Mouse (Mus musculus) hindbrain, embryonic 15.5 days (tissue): ENCODE measurements around the gene Insig2. TPM values are rescaled to one million over a fixed set of nuclear protein-coding genes. Genes with fewer than 3 reads are reported as not detected.

ENCODE experiments used
- ATAC-seq: fragments of 200-750 bp; cut with Nextera tagmentation; 2 replicates; pipeline ENCODE4 v1.8.0; 2017; ENCODE audit warnings: low read depth, moderate number of reproducible peaks, moderate TSS enrichment; ENCODE audit not compliant: low FRiP score
- H3K27ac ChIP-seq: fragments of 300-500 bp; sonication (generic); replicated peaks from 2 replicates; pipeline ENCODE4 v1.5.1; 2015; ENCODE audit warnings: mild to moderate bottlenecking, inconsistent platforms
- H3K27me3 ChIP-seq: fragments of 300-500 bp; sonication (generic); 2 replicates; pipeline ENCODE4 v1.6.1; 2015; ENCODE audit warnings: control low read depth, inconsistent platforms
- H3K36me3 ChIP-seq: fragments of 300-500 bp; sonication (generic); 2 replicates; pipeline ENCODE4 v1.6.1; 2015; ENCODE audit warnings: control low read depth, inconsistent platforms
- H3K4me1 ChIP-seq: fragments of 300-500 bp; sonication (generic); replicated peaks from 2 replicates; pipeline ENCODE4 v1.6.1; 2015; ENCODE audit warnings: control low read depth, inconsistent platforms
- H3K4me2 ChIP-seq: fragments of 300-500 bp; sonication (generic); 2 replicates; pipeline ENCODE4 v1.6.1; 2015; ENCODE audit warnings: moderate library complexity, mild to moderate bottlenecking, inconsistent platforms
- H3K4me3 ChIP-seq: fragments of 300-500 bp; sonication (generic); 2 replicates; pipeline ENCODE4 v1.5.1; 2015; ENCODE audit warnings: mild to moderate bottlenecking, inconsistent platforms
- H3K9ac ChIP-seq: fragments of 300-500 bp; sonication (generic); 2 replicates; pipeline ENCODE4 v1.6.1; 2015; ENCODE audit warnings: inconsistent platforms
- H3K9me3 ChIP-seq: fragments of 300-500 bp; sonication (generic); 2 replicates; pipeline ENCODE4 v1.6.1; 2016; ENCODE audit warnings: control low read depth, inconsistent platforms
- WGBS: fragments of 180-500 bp; shearing (Covaris S2); methylation state at CpG from one replicate; pipeline ENCODE4 v1.1.7; 2015; 5-methylcytosine and 5-hydroxymethylcytosine counted together
- polyA plus RNA-seq: library from polyadenylated mRNA; unstranded; fragments of >200 nt; fragmentation: Nextera tagmentation; extraction: Ambion mirVana; gene quantifications from 2 replicates; pipeline ENCODE4 v1.2.1, GENCODE M21; 2015

Gene Insig2
- 38.5 and 47.3 TPM in 2 replicates for polyA plus RNA-seq

DNA sequence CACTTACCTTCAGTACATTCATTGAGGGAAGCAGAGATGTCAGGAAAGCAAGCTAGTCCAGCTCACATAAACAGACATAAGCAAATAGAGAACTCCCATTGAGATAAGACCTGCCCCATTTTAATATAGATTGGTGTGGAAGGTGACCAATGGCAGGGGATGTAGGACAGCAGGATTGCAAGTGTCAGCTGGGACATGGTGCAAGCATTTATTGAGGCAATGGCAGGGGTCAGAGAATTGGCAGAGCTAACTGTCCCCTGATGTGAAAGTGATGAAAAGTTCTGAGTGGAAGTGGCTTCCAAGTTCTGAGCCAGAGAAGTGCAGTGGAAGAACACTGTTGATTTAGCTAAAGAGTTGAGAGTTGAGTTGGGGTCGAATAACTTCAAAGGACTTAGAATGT is at the start of gene Insig2:
Insig2 (minus strand) TSS at position 105 of the 400 bp plus-strand sequence.
- no peaks in the 10 kb centered on the region for H3K9me3 ChIP-seq
- no peaks in the 10 kb centered on the region for H3K27me3 ChIP-seq
- no peak within 1 kb of the TSS for H3K27ac ChIP-seq
- H3K4me3 ChIP-seq, result no peak within 1 kb of the TSS
- no peak for ATAC-seq
- H3K4me1 ChIP-seq, result peaks cover 15% of the 10 kb centered on the region
- H3K9ac ChIP-seq, result no peak within 1 kb of the TSS
- H3K36me3 ChIP-seq, result no peaks in the 10 kb centered on the region
- H3K4me2 ChIP-seq, result no peak within 1 kb of the TSS
- 88% methylated on average over 1 of the region's 1 CpGs for WGBS

DNA sequence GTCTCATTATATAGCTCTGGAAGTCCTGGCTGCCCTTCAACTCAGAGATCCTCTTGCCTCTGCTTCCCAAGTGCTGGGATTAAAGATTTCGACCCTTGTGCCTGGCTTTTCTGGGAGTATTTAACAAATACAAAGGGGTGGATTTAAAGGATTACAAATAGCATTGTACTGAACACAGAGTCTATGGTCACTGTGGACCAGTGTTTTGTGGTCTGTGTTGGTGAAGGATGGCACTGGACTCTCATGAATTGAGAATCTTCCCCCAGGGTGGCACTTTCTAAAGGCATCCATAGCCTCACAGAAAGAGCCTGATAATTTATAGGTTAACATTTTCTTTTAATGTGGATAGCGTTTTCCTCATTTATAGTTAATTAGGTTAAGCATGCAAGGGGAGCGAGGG is 49.2 kb upstream of the Insig2 start:
- no peak overlapping the region for H3K9ac ChIP-seq
- H3K4me2 ChIP-seq, result no peak overlapping the region
- no peaks in the 10 kb centered on the region for H3K4me1 ChIP-seq
- 52% methylated on average over 3 of the region's 3 CpGs for WGBS
- no peaks in the 10 kb centered on the region for H3K27me3 ChIP-seq
- H3K36me3 ChIP-seq, result no peaks in the 10 kb centered on the region
- no peak overlapping the region for H3K4me3 ChIP-seq
- ATAC-seq, result no peak
- no peaks in the 10 kb centered on the region for H3K9me3 ChIP-seq
- no peak overlapping the region for H3K27ac ChIP-seq

- no peaks in the 10 kb centered on the region for H3K9me3 ChIP-seq
- H3K27me3 ChIP-seq, result no peaks in the 10 kb centered on the region
- WGBS, result 87% methylated on average over 3 of the region's 3 CpGs
- H3K4me1 ChIP-seq, result no peaks in the 10 kb centered on the region
- H3K27ac ChIP-seq, result no peak overlapping the region
- H3K9ac ChIP-seq, result no peak overlapping the region
- no peak for ATAC-seq
- H3K36me3 ChIP-seq, result no peaks in the 10 kb centered on the region
- H3K4me2 ChIP-seq, result no peak overlapping the region
- no peak overlapping the region for H3K4me3 ChIP-seq
Measured at GRCm38 (mm10) chr1:121380033-121380432, 47.6 kb upstream of the Insig2 start.

DNA sequence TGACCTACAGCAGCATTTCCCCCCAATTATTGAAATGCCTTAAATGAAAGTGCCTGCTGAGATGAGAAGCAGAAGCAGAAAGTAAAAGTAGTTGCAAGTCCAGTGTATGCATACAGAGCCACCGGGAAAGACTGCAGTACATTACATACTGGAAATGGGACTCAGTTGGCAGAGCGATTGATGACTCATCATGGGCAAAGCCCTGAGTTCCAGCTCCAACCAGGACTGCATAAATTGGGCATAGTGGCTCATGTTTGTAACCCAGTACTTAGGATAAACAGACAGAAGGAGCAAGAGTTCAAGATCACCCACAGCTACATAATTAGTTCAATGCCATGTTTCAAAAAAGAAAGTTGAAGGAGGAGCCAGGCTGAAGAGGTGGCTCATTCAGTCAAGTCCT is 45.5 kb upstream of the Insig2 start:
- Histone ChIP-seq H3K9me3 (no peaks in the 10 kb centered on the region), H3K27me3 (no peaks in the 10 kb centered on the region), H3K4me3 (no peak overlapping the region), H3K4me1 (no peaks in the 10 kb centered on the region), H3K36me3 (no peaks in the 10 kb centered on the region), H3K27ac (no peak overlapping the region), H3K4me2 (no peak overlapping the region), H3K9ac (no peak overlapping the region)
- 94% methylated on average over 2 of the region's 2 CpGs for WGBS
- no peak for ATAC-seq

GRCm38 (mm10) chr1:121377410-121377809 is 45.0 kb upstream of the Insig2 start:
- ATAC-seq, result no peak
- H3K4me3 ChIP-seq, result no peak overlapping the region
- no peaks in the 10 kb centered on the region for H3K36me3 ChIP-seq
- WGBS, result 92% methylated on average over 1 of the region's 1 CpGs
- H3K9ac ChIP-seq, result no peak overlapping the region
- H3K9me3 ChIP-seq, result no peaks in the 10 kb centered on the region
- no peak overlapping the region for H3K4me2 ChIP-seq
- no peaks in the 10 kb centered on the region for H3K4me1 ChIP-seq
- H3K27ac ChIP-seq, result no peak overlapping the region
- H3K27me3 ChIP-seq, result no peaks in the 10 kb centered on the region

DNA sequence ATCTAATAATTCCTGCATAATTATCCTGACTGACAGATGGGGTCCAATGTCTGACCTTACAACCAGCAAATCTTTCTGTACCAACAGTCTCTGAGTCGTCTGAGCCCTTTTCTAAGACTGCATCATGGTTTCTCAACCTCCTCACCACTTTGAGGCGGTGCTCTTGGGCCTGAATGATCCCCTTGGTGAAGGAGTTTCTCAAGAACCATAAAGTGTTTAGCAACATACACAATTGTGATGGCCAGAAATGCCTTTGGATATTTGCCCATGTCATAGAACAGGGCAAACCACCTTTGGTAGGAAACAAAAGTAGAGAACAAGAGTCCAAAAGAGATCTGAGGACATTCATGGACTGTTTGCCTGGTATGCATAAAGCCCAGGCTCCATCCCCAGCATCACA is 41.2 kb upstream of the Insig2 start:
- Histone ChIP-seq H3K9me3 (no peaks in the 10 kb centered on the region), H3K27me3 (no peaks in the 10 kb centered on the region), H3K9ac (no peak overlapping the region), H3K4me3 (no peak overlapping the region), H3K4me1 (0 out of 2 replicates have a peak, but pooled peaks cover 6% of the 10 kb centered on the region), H3K27ac (no peak overlapping the region), H3K36me3 (no peaks in the 10 kb centered on the region), H3K4me2 (no peak overlapping the region)
- WGBS, result 79% methylated on average over 2 of the region's 2 CpGs
- no peak for ATAC-seq

DNA sequence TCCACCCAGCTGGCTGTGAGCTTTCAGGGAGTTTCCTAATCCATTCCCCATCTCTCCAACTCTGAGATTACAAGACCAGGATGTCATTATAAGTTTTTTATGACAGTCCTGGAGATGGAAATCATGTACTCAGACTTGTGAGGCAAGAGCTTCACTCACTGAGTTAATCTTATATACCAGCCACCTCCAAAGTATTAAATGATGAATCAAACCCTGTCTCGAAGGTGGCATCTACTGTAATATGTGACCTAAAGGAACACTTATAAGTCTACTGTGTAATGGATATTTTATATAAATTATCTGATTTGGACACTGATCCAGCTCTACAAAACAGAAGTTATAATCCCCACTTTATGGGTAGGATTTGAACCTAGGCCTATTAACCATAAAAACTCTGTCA is 40.3 kb upstream of the Insig2 start:
- 83% methylated on average over 1 of the region's 1 CpGs for WGBS
- Histone ChIP-seq H3K9me3 (no peaks in the 10 kb centered on the region), H3K9ac (no peak overlapping the region), H3K27ac (no peak overlapping the region), H3K4me2 (no peak overlapping the region), H3K4me1 (0 out of 2 replicates have a peak, but pooled peaks cover 6% of the 10 kb centered on the region), H3K4me3 (no peak overlapping the region), H3K36me3 (no peaks in the 10 kb centered on the region), H3K27me3 (no peaks in the 10 kb centered on the region)
- no peak for ATAC-seq

DNA sequence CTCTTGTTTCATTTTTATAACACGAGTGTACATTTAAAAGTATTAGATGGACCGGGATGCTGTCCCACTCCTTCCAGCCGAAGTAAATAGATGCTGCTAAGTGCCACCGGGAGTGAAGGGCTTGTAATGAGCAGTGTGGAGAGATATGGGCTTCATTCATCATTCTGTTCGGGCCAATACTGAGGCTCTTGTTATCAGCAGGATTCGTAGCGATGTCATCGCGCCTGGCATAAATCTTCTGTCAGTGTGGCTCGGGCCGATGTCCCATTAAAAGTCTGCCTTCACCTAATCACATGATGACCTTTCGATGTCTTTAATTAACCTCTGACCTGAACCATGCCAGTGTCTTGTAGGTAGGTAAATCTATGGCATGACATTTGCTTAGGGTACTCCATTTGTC is 39.1 kb upstream of the Insig2 start:
- Histone ChIP-seq H3K36me3 (no peaks in the 10 kb centered on the region), H3K9me3 (no peaks in the 10 kb centered on the region), H3K27ac (no peak overlapping the region), H3K4me3 (no peak overlapping the region), H3K27me3 (no peaks in the 10 kb centered on the region), H3K9ac (no peak overlapping the region), H3K4me1 (0 out of 2 replicates have a peak, but pooled peaks cover 6% of the 10 kb centered on the region), H3K4me2 (no peak overlapping the region)
- no peak for ATAC-seq
- WGBS, result 53% methylated on average over 12 of the region's 12 CpGs

DNA sequence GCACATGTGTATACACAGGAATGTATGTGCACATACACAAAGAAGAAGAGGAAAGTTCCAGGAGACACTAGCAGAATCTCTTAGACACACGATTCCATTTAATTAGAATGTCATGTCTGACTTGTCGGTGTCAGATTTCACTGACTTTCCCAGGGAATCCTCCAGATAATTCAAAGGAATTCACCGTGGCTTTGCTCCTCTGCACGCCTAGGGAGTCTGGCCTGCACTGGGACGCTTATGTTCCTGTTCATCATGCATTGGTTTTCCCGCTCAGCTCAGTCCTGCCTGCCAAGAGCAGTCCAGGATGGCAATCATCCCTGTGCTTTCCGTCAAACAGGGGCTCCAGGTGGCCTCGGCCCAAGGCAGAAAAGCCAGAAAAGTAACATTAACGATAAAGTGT is 34.9 kb upstream of the Insig2 start:
- H3K4me1 ChIP-seq, result 0 out of 2 replicates have a peak, but pooled peaks cover 6% of the 10 kb centered on the region
- H3K9ac ChIP-seq, result no peak overlapping the region
- no peak overlapping the region for H3K27ac ChIP-seq
- no peak overlapping the region for H3K4me3 ChIP-seq
- H3K4me2 ChIP-seq, result no peak overlapping the region
- no peaks in the 10 kb centered on the region for H3K9me3 ChIP-seq
- WGBS, result 35% methylated on average over 9 of the region's 9 CpGs
- no peaks in the 10 kb centered on the region for H3K27me3 ChIP-seq
- ATAC-seq, result no peak
- no peaks in the 10 kb centered on the region for H3K36me3 ChIP-seq

- no peaks in the 10 kb centered on the region for H3K9me3 ChIP-seq
- H3K27ac ChIP-seq, result no peak overlapping the region
- WGBS, result 62% methylated on average over 4 of the region's 4 CpGs
Measured at GRCm38 (mm10) chr1:121360561-121360960, 28.2 kb upstream of the Insig2 start.

DNA sequence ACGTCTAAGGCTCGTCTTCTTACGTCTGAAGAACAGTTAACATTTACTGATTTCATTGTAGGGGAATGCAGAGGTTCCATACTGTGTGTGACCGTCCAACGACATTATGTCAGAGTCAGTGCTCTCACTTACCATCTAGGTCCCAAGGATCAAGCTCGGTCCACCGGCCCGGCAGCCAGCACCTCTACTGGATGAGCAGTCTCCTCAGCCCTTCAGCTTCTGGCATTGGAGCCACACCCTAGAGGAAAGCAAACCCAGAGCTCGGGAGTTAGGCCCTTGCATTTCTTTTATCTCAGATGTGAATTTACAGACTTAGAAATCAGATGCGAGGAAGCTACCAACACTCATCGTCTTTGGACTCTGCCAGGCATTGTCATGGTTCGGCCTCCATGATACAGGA is 27.3 kb upstream of the Insig2 start:
- no peak for ATAC-seq
- H3K36me3 ChIP-seq, result no peaks in the 10 kb centered on the region
- no peaks in the 10 kb centered on the region for H3K4me1 ChIP-seq
- no peak overlapping the region for H3K9ac ChIP-seq
- no peak overlapping the region for H3K4me2 ChIP-seq
- H3K27ac ChIP-seq, result no peak overlapping the region
- H3K9me3 ChIP-seq, result no peaks in the 10 kb centered on the region
- WGBS, result 85% methylated on average over 12 of the region's 12 CpGs
- no peaks in the 10 kb centered on the region for H3K27me3 ChIP-seq
- H3K4me3 ChIP-seq, result no peak overlapping the region

More at GRCm38 (mm10) chr1:121360561-121360960, 28.2 kb upstream of the Insig2 start:
- Histone ChIP-seq H3K4me2 (no peak overlapping the region), H3K9ac (no peak overlapping the region), H3K27me3 (no peaks in the 10 kb centered on the region), H3K4me1 (no peaks in the 10 kb centered on the region), H3K36me3 (no peaks in the 10 kb centered on the region), H3K4me3 (no peak overlapping the region)
- ATAC-seq, result no peak

GRCm38 (mm10) chr1:121353779-121354178 is 21.4 kb upstream of the Insig2 start:
- no peak for ATAC-seq
- no peaks in the 10 kb centered on the region for H3K4me1 ChIP-seq

GRCm38 (mm10) chr1:121351037-121351436 is 18.6 kb upstream of the Insig2 start:
- Histone ChIP-seq H3K36me3 (no peaks in the 10 kb centered on the region), H3K27me3 (no peaks in the 10 kb centered on the region), H3K4me3 (no peak overlapping the region), H3K4me2 (no peak overlapping the region), H3K27ac (no peak overlapping the region), H3K4me1 (no peaks in the 10 kb centered on the region), H3K9ac (no peak overlapping the region), H3K9me3 (no peaks in the 10 kb centered on the region)
- WGBS, result 92% methylated on average over 3 of the region's 3 CpGs
- ATAC-seq, result no peak

More at GRCm38 (mm10) chr1:121353779-121354178, 21.4 kb upstream of the Insig2 start:
- H3K9ac ChIP-seq, result no peak overlapping the region
- no peak overlapping the region for H3K27ac ChIP-seq
- H3K4me3 ChIP-seq, result no peak overlapping the region
- H3K4me2 ChIP-seq, result no peak overlapping the region
- H3K9me3 ChIP-seq, result no peaks in the 10 kb centered on the region
- no peaks in the 10 kb centered on the region for H3K36me3 ChIP-seq
- no peaks in the 10 kb centered on the region for H3K27me3 ChIP-seq
